Mouse (Mus musculus) Patski (cell line): ENCODE data around the gene Dixdc1. TPM values are rescaled to one million over a fixed set of nuclear protein-coding genes. Genes with fewer than 3 reads are reported as not detected.

ENCODE experiments used
- ATAC-seq: fragments of 100-300 bp; one replicate; pipeline ENCODE4 v1.8.0; 2021
- CTCF ChIA-PET: fragments of 350-600 bp; sonication (Branson Sonifier 250); formaldehyde crosslinking; loops from one replicate; lab custom pipeline; 2022; ENCODE audit warnings: inconsistent platforms; lab: Charles Lee
- POLR2A ChIA-PET: fragments of 350-600 bp; sonication (Branson Sonifier 250); formaldehyde crosslinking; loops from one replicate; lab custom pipeline; 2022; ENCODE audit warnings: antibody characterized with exemption, inconsistent platforms; lab: Charles Lee
- DNase-seq: peaks from one replicate; pipeline ENCODE4 v3.0.0-alpha.2; 2011; ENCODE audit warnings: low read depth, low spot score
- H3K27me3 ChIP-seq: fragments of 371-371 bp; one replicate; pipeline ENCODE4 v1.5.1; 2021
- CTCF ChIP-seq: fragments of 100-300 bp; IDR thresholded peaks from one replicate; pipeline ENCODE4 v1.5.1; 2021
- in situ Hi-C: fragments of 300-500 bp; cut with MboI; formaldehyde crosslinking; loops from 3 replicates; pipeline ENCODE4 v1.11.1; 2018; ENCODE audit warnings: low pct_unique_long_range_greater_than_20kb, mixed read lengths
- polyA plus RNA-seq: library from polyadenylated mRNA; unstranded; gene quantifications from one replicate; pipeline ENCODE4 v1.2.3, GENCODE M21; 2021

The Dixdc1 gene
- polyA plus RNA-seq, 1 experiment from 2014 or later: 14.6 TPM

DNA sequence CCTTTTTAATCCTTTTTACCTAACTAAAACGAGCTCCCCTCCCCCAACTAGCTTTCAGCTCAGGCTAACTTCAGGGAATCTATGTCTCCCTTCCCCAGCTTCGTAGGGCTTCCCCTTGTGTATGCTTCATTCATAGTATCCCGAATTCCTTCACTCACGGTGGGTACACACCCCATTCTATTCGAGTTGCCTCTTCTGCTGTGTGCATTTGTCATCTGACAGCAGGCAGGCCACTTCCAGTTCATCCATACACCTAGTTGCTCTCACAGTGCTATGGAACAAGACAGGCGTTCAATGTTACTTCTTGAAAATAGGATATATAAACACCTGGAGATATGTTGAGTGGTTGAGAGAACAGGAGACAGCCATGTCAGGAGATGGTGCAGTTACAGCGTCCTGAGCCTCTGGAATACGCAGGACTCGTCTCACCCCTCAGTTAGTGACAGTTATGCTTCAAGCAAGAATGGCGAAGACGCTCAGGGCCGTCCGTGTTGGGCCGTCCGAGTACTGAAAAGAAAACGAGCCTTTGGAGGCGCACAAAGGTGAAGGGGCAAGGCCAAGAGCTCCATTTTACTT is 28.3 kb upstream of the Dixdc1 start:
- POLR2A ChIA-PET: interaction anchor here (0.7 to 1.0 kb wide), 3 partner anchors 11 to 26 kb away, joined by 3 to 6 read pairs (median 3); no protein-coding TSS in a partner anchor
- CTCF ChIA-PET: interaction anchor here (0.8 to 3.9 kb wide), 15 partner anchors 9 to 58 kb away, joined by 3 to 33 read pairs (median 4); partner anchors contain the start of genes 2310030G06Rik and Hspb2

DNA sequence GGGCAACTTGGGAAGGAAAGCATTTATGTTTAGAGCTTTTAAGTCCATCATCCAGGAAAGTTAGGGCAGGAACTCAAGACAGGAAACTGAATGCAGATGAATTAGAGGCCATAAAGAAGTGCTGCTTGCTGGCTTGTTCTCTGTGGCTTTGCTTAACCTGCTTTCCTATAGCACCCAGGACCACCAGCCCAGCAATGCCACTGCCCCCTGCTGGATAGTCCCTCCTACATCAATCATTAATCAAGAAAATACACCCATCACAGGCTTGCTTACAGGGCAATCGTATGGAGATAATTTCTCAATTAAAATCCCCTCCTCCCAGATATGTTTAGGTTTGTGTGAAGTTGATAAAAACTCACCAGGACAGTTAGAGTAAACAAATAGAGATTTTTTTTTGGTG is 24.0 kb upstream of the Dixdc1 start:
- TF ChIP-seq CTCF: peak; percentile 58
- in situ Hi-C loops: loop anchor here (10.0 kb wide), 1 partner anchor 49 kb away; no protein-coding TSS in a partner anchor
- no peaks in the 10 kb centered on the region for H3K27me3 ChIP-seq
- CTCF ChIA-PET: interaction anchor here (1.1 to 2.9 kb wide), 5 partner anchors 10 to 70 kb away, joined by 3 to 14 read pairs (median 5); partner anchors contain the start of genes 2310030G06Rik and Alg9
- ATAC-seq: no peak
- POLR2A ChIA-PET: interaction anchor here (0.6 kb wide), 1 partner anchor 272 kb away, joined by 5 read pairs; no protein-coding TSS in a partner anchor
- DNase-seq: no peak

More for the DNA sequence above, 28.3 kb upstream of the Dixdc1 start:
- ATAC-seq (no peak), DNase-seq (no peak)
- TF ChIP-seq CTCF: no peak
- H3K27me3 ChIP-seq: no peaks in the 10 kb centered on the region
- in situ Hi-C loops: loop anchor here (10.0 kb wide), 1 partner anchor 53 kb away; no protein-coding TSS in a partner anchor

DNA sequence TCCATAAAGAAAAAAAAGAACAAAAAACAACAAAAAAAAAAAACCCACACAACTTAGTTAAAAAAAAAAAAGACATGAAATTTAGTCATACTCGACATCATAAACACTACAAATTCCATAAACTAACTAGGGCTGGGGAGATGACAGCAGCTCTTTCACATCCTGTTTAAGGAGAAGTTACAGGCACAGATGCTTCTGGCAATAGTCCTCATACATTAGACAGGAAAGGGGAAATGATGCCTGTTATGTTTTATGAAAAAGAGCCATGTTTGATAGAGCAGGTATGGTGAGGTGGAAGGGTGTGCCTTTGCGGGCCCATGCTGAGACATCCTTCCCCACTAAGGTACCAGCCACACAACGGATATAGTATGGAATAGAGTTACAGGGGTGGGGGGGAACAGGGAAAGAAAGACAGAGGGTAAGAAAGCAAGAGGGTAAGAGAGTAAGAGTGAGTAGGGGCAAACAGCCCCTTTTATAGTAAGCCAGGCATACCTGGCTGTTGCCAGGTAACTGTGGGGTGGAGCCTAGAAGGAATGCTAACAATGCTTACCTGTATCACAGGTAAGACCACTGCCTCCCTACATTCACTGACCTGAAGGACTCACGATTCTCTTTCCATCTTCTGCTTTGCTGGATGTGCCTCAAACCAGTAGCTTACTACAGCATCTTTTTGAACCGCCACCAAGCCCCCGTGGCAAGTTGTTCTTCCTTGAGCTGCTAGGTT is 22.4 kb upstream of the Dixdc1 start:
- POLR2A ChIA-PET: interaction anchor here (0.7 to 0.8 kb wide), 2 partner anchors 28 to 1081 kb away, joined by 3 read pairs; no protein-coding TSS in a partner anchor
- DNase-seq (no peak), ATAC-seq (no peak)
- CTCF ChIA-PET: interaction anchor here (1.1 to 2.9 kb wide), 4 partner anchors 8 to 26 kb away, joined by 3 to 14 read pairs (median 4); no protein-coding TSS in a partner anchor
- no peak for TF ChIP-seq CTCF
- H3K27me3 ChIP-seq: no peaks in the 10 kb centered on the region
- in situ Hi-C loops: loop anchor here (10.0 kb wide), 1 partner anchor 47 kb away; no protein-coding TSS in a partner anchor

DNA sequence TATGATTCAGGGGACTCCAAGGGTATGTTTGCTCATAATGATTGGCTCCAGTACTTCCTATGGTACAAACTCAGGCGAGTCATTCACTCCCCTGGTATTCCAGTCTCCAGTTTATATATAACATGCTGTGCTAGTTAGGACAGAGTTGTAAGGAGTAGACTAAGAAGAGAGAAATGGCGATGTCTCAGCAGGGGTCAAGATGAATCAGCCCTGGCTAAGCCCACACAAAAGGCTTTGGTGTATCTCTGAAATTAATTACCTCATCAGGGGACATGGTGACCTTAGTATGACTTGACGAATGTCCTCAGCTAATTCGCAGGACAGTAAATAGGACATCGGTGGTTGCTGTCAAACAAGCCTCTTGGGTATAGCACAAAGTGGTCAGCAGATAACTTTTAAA is 17.4 kb upstream of the Dixdc1 start:
- H3K27me3 ChIP-seq: no peaks in the 10 kb centered on the region
- DNase-seq (no peak), ATAC-seq (no peak)
- ChIA-PET POLR2A (interaction anchor here (0.6 kb wide), 1 partner anchor 10 kb away, joined by 3 read pairs; no protein-coding TSS in a partner anchor), CTCF (interaction anchor here (4.5 kb wide), 1 partner anchor 11 kb away, joined by 33 read pairs; the partner anchor contains the start of gene Fdxacb1)
- in situ Hi-C loops: no loop called here
- no peak for TF ChIP-seq CTCF

DNA sequence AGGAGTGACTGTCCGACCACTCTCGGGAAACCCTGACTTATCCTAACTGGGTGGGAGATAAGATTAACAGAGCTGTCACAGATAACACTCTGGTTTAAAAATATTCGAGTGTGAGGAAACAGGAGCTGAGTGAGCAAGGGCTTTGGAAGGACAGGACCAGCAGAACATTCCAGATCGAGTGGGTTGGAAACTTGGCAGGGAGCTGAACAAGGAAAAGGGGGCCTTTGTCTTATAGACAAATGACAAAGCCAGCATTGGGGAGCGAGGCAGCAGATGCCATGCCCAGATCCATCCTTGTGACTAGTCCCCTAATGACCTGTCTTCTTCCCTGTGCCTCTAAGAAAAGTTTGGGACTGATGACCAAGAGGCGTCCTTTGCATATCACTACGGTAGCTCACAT is 14.6 kb upstream of the Dixdc1 start:
- no peaks in the 10 kb centered on the region for H3K27me3 ChIP-seq
- in situ Hi-C loops: no loop called here
- DNase-seq (no peak), ATAC-seq (no peak)
- ChIA-PET POLR2A (interaction anchor here (0.6 to 2.4 kb wide), 5 partner anchors 14 to 237 kb away, joined by 3 to 12 read pairs (median 3); partner anchors contain the start of gene Dixdc1), CTCF (interaction anchor here (0.9 to 4.5 kb wide), 6 partner anchors 9 to 45 kb away, joined by 3 to 33 read pairs (median 6); partner anchors contain the start of genes Dixdc1 and Fdxacb1)
- TF ChIP-seq CTCF: no peak

DNA sequence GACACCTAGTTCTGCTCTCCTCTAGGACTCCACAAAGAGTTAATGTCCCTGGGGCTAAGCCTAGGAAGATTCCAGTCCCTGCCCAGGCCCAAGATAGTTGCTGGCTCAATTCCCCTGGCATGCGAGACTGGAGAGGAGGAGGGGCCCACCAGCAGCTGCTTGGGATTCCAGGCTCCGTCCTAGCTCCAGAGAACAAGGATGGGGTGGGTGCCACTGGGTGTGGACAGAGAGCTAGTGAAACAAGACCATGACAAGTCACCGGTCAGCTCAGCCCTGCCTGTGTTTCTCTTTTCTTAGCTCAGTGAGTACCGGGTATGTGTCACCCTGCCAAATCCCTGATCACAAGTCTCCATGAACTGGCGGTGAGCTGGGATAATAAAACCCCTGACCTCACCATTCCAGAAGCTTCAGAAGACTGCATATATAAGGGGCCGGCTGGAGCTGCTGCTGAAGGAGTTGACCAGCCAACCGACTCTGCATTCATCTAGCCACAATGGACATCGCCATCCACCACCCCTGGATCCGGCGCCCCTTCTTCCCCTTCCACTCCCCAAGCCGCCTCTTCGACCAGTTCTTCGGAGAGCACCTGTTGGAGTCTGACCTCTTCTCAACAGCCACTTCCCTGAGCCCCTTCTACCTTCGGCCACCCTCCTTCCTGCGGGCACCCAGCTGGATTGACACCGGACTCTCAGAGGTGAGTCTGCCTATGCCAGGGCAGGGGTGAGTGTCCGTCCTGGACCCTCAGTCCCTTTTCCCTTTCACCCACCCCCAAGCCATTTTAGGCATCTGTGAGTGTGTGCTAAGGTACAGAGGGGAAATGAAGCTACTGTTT is 13.7 kb upstream of the Dixdc1 start:
- DNase-seq (peak; percentile 95), ATAC-seq (peak; percentile 90)
- TF ChIP-seq CTCF: no peak
- CTCF ChIA-PET: interaction anchor here (0.7 to 4.5 kb wide), 8 partner anchors 10 to 44 kb away, joined by 3 to 33 read pairs (median 5); partner anchors contain the start of genes Dixdc1 and Fdxacb1
- in situ Hi-C loops: no loop called here
- POLR2A ChIA-PET: interaction anchor here (1.1 to 2.4 kb wide), 2 partner anchors 16 to 26 kb away, joined by 5 to 12 read pairs; no protein-coding TSS in a partner anchor
- no peaks in the 10 kb centered on the region for H3K27me3 ChIP-seq

DNA sequence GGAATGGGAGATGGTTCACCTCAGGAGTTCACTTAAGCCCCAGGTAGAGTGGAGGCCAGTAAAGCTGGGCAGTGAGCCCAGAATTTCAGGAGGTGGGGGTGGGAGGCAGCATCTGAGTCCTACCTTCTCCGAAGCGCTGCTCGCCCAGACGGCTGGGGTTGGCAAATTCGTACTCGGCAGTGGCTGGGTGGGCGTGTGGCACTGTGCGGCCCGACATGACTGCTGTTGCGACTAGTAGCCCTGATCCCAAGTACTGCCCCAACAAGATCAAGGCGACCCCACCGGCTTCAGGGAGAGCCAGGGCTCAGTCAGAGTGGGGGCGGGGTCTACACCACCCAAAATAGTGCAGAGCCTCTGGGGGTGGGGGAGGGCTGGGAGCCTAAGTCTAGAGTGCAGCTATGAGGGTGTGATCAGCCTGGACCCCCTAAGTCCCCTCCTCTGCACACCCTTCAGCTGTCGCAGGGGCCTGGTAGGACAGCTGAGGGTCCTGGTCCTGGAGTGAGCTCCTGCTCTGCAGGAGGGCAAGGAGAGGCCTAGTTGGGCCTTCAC is 12.8 kb upstream of the Dixdc1 start, which contains the start of gene Hspb2:
Hspb2 (minus strand) TSS at position 301 of the 549 bp plus-strand sequence.
- POLR2A ChIA-PET: interaction anchor here (2.4 kb wide), 1 partner anchor 25 kb away, joined by 12 read pairs; no protein-coding TSS in a partner anchor
- no peak for TF ChIP-seq CTCF
- no peak for DNase-seq
- ATAC-seq: peak; percentile 13
- in situ Hi-C loops: no loop called here
- CTCF ChIA-PET: interaction anchor here (1.1 to 4.5 kb wide), 6 partner anchors 10 to 43 kb away, joined by 3 to 33 read pairs (median 8); partner anchors contain the start of gene Fdxacb1
- no peaks in the 10 kb centered on the region for H3K27me3 ChIP-seq

DNA sequence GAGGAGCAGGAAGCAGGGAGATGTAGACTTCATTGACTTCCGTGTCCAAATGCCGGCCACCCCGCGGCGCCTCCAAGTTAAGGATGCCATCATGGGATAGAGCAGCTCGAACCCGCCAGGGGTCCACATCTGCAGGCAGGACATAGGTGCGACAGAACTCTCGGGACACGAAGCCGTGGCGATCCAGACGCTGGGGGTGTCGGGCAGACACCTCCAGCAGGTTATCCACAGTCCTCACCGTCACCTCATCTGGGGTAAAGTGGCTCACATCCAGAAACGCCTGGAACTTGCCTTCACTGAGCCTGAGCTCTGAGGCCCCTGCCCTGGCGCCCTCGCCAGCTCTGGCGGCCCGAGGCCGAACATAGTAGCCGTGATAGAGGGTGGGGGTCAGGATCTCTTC is 12.0 kb upstream of the Dixdc1 start, which contains the start of gene Cryab:
Cryab (plus strand) TSS at position 3 of the 400 bp plus-strand sequence.
- DNase-seq: no peak
- no peak for ATAC-seq
- in situ Hi-C loops: no loop called here
- ChIA-PET CTCF (no interaction called here), POLR2A (no interaction called here)
- H3K27me3 ChIP-seq: no peaks in the 10 kb centered on the region
- no peak for TF ChIP-seq CTCF

DNA sequence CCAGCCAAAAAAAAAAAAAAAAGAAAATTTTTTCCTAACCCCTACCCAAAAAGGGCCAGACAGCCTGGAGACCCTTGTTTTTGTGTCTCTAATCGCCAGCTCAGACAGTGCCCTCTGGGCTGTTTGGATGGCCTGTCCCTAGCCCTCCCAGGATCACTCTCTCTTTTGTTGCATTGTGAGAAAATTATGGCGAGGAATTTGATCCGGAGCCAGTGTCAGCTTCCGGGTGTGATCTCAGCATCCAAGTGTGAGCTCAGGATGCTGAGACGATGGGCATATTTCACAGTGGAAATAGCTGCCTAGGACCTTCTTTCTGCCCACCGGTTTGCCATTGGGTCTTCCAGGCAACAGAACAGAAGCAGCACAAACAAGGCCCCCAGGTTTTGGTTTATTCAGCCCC is 11.4 kb upstream of the Dixdc1 start:
- TF ChIP-seq CTCF: no peak
- ATAC-seq: no peak
- POLR2A ChIA-PET: no interaction called here
- H3K27me3 ChIP-seq: no peaks in the 10 kb centered on the region
- in situ Hi-C loops: no loop called here
- CTCF ChIA-PET: no interaction called here
- no peak for DNase-seq
